Mouse (Mus musculus): ENCODE measurements around the gene Mau2. TPM values are rescaled to one million over a fixed set of nuclear protein-coding genes. Genes with fewer than 3 reads are reported as not detected.
A peak's percentile ranks its signal among the peaks of the same experiment; 100 is the strongest.
"Not testable (repeated sequence)": the region's sequence is repeated elsewhere in the genome, so short reads cannot be mapped to it uniquely, and the experiment has no call there.

Gene Mau2
- polyA plus RNA-seq, 1 experiment from 2014 or later: 46.7 TPM

- H3K9ac ChIP-seq (ENCODE audit: low read length); H3K36me3 ChIP-seq (ENCODE audit: control insufficient read depth, insufficient read depth, low read length); H3K27me3 ChIP-seq (ENCODE audit: control insufficient read depth, insufficient read depth, low read length); H3K4me1 ChIP-seq (ENCODE audit: control insufficient read depth, insufficient read depth, low read length); ATAC-seq (ENCODE audit: insufficient read depth, low FRiP score); H3K4me3 ChIP-seq (replicated peaks; ENCODE audit: low read length); H3K27ac ChIP-seq (ENCODE audit: low read length); H3K4me2 ChIP-seq (ENCODE audit: low read depth, low read length); H3K9me3 ChIP-seq (replicated peaks; ENCODE audit: control insufficient read depth, low read length): not testable (repeated sequence)
- 98% methylated on average over 6 of the region's 7 CpGs for WGBS
These were observed 53.6 kb downstream of the Mau2 start for GRCm38 (mm10) chr8:69988936-69989335.

GRCm38 (mm10) chr8:69987744-69988143, 54.8 kb downstream of the Mau2 start:
- Histone ChIP-seq H3K9me3 (replicated peaks; ENCODE audit: control insufficient read depth, low read length) (no peaks in the 10 kb centered on the region), H3K27ac (ENCODE audit: low read length) (no peak overlapping the region), H3K4me3 (replicated peaks; ENCODE audit: low read length) (no peak overlapping the region), H3K36me3 (ENCODE audit: control insufficient read depth, insufficient read depth, low read length) (no peaks in the 10 kb centered on the region), H3K27me3 (ENCODE audit: control insufficient read depth, insufficient read depth, low read length) (no peaks in the 10 kb centered on the region), H3K9ac (ENCODE audit: low read length) (no peak overlapping the region), H3K4me2 (ENCODE audit: low read depth, low read length) (no peak overlapping the region), H3K4me1 (ENCODE audit: control insufficient read depth, insufficient read depth, low read length) (no peaks in the 10 kb centered on the region)
- ATAC-seq (ENCODE audit: insufficient read depth, low FRiP score): no peak

GRCm38 (mm10) chr8:69984876-69985553, 57.5 kb downstream of the Mau2 start:
- no peak overlapping the region for H3K4me3 ChIP-seq (replicated peaks; ENCODE audit: low read length)
- no peak for ATAC-seq (ENCODE audit: insufficient read depth, low FRiP score)
- no peak overlapping the region for H3K27ac ChIP-seq (ENCODE audit: low read length)
- WGBS: 82% methylated on average over 2 of the region's 2 CpGs
- no peaks in the 10 kb centered on the region for H3K27me3 ChIP-seq (ENCODE audit: control insufficient read depth, insufficient read depth, low read length)
- no peak overlapping the region for H3K4me2 ChIP-seq (ENCODE audit: low read depth, low read length)
- no peaks in the 10 kb centered on the region for H3K36me3 ChIP-seq (ENCODE audit: control insufficient read depth, insufficient read depth, low read length)
- H3K9ac ChIP-seq (ENCODE audit: low read length): no peak overlapping the region
- H3K4me1 ChIP-seq (ENCODE audit: control insufficient read depth, insufficient read depth, low read length): no peaks in the 10 kb centered on the region
- no peaks in the 10 kb centered on the region for H3K9me3 ChIP-seq (replicated peaks; ENCODE audit: control insufficient read depth, low read length)

- ATAC-seq (ENCODE audit: insufficient read depth, low FRiP score): no peak
- no peak overlapping the region for H3K27ac ChIP-seq (ENCODE audit: low read length)
- no peak overlapping the region for H3K9ac ChIP-seq (ENCODE audit: low read length)
- H3K9me3 ChIP-seq (replicated peaks; ENCODE audit: control insufficient read depth, low read length): no peaks in the 10 kb centered on the region
- H3K4me3 ChIP-seq (replicated peaks; ENCODE audit: low read length): no peak overlapping the region
- H3K27me3 ChIP-seq (ENCODE audit: control insufficient read depth, insufficient read depth, low read length): no peaks in the 10 kb centered on the region
- peaks cover 5% of the 10 kb centered on the region; the same call in 1 of the 2 replicates for H3K4me1 ChIP-seq (ENCODE audit: control insufficient read depth, insufficient read depth, low read length)
- no peak overlapping the region for H3K4me2 ChIP-seq (ENCODE audit: low read depth, low read length)
- 93% methylated on average over 4 of the region's 4 CpGs for WGBS
- no peaks in the 10 kb centered on the region for H3K36me3 ChIP-seq (ENCODE audit: control insufficient read depth, insufficient read depth, low read length)
These were observed 64.1 kb downstream of the Mau2 start for GRCm38 (mm10) chr8:69978456-69978855.

DNA sequence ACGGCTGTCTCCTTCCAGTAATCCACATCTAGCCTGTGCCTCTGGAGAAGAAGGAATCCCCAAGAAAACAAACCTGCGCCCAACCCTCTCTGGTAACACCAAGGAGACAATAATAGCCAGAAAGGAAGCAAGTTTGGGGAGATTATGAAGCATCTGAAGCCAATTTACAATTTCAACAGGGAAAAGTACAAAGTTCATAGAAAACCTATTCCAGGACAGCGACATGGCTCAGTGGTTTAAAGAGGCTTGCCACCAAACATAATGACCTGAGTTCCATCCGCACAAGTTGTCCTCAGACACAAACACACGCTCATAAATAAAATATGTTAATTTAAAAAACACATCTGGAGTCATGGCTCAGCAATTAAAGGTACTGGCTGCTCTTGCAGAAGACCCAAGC, 67.7 kb downstream of the Mau2 start:
- WGBS: 42% methylated on average over 5 of the region's 5 CpGs
- no peak for ATAC-seq (ENCODE audit: insufficient read depth, low FRiP score)
- no peaks in the 10 kb centered on the region for H3K27me3 ChIP-seq (ENCODE audit: control insufficient read depth, insufficient read depth, low read length)
- H3K4me1 ChIP-seq (ENCODE audit: control insufficient read depth, insufficient read depth, low read length): peaks cover 36% of the 10 kb centered on the region
- H3K36me3 ChIP-seq (ENCODE audit: control insufficient read depth, insufficient read depth, low read length): no peaks in the 10 kb centered on the region
- H3K4me2 ChIP-seq (ENCODE audit: low read depth, low read length): peak overlapping the region; percentile 83
- no peaks in the 10 kb centered on the region for H3K9me3 ChIP-seq (replicated peaks; ENCODE audit: control insufficient read depth, low read length)
- peak overlapping the region; percentile 74 for H3K27ac ChIP-seq (ENCODE audit: low read length)
- H3K4me3 ChIP-seq (replicated peaks; ENCODE audit: low read length): peak overlapping the region; percentile 77
- H3K9ac ChIP-seq (ENCODE audit: low read length): peak overlapping the region; percentile 72

- peak overlapping the region; percentile 95 for H3K9ac ChIP-seq (ENCODE audit: low read length)
- under 1% methylated on average over 49 of the region's 50 CpGs for WGBS
- H3K27ac ChIP-seq (ENCODE audit: low read length): peak overlapping the region; percentile 74
- H3K4me2 ChIP-seq (ENCODE audit: low read depth, low read length): peak overlapping the region; percentile 83
- no peaks in the 10 kb centered on the region for H3K9me3 ChIP-seq (replicated peaks; ENCODE audit: control insufficient read depth, low read length)
- H3K27me3 ChIP-seq (ENCODE audit: control insufficient read depth, insufficient read depth, low read length): no peaks in the 10 kb centered on the region
- peak; percentile 95 for ATAC-seq (ENCODE audit: insufficient read depth, low FRiP score)
- no peaks in the 10 kb centered on the region for H3K36me3 ChIP-seq (ENCODE audit: control insufficient read depth, insufficient read depth, low read length)
- peaks cover 39% of the 10 kb centered on the region for H3K4me1 ChIP-seq (ENCODE audit: control insufficient read depth, insufficient read depth, low read length)
- H3K4me3 ChIP-seq (replicated peaks; ENCODE audit: low read length): peak overlapping the region; percentile 77
These were observed 68.3 kb downstream of the Mau2 start for GRCm38 (mm10) chr8:69974194-69974614.

GRCm38 (mm10) chr8:69973442-69974161, 68.9 kb downstream of the Mau2 start:
- ATAC-seq (ENCODE audit: insufficient read depth, low FRiP score): peak; percentile 11
- H3K4me1 ChIP-seq (ENCODE audit: control insufficient read depth, insufficient read depth, low read length): peaks cover 39% of the 10 kb centered on the region
- under 1% methylated on average over 68 of the region's 68 CpGs for WGBS
- no peaks in the 10 kb centered on the region for H3K9me3 ChIP-seq (replicated peaks; ENCODE audit: control insufficient read depth, low read length)
- peak overlapping the region; percentile 77 for H3K4me3 ChIP-seq (replicated peaks; ENCODE audit: low read length)
- H3K36me3 ChIP-seq (ENCODE audit: control insufficient read depth, insufficient read depth, low read length): no peaks in the 10 kb centered on the region
- H3K9ac ChIP-seq (ENCODE audit: low read length): peak overlapping the region; percentile 95
- H3K27ac ChIP-seq (ENCODE audit: low read length): peak overlapping the region; percentile 74
- peak overlapping the region; percentile 83 for H3K4me2 ChIP-seq (ENCODE audit: low read depth, low read length)
- no peaks in the 10 kb centered on the region for H3K27me3 ChIP-seq (ENCODE audit: control insufficient read depth, insufficient read depth, low read length)

GRCm38 (mm10) chr8:69973063-69973441, 69.5 kb downstream of the Mau2 start:
- Histone ChIP-seq H3K9me3 (replicated peaks; ENCODE audit: control insufficient read depth, low read length) (no peaks in the 10 kb centered on the region), H3K27me3 (ENCODE audit: control insufficient read depth, insufficient read depth, low read length) (no peaks in the 10 kb centered on the region), H3K4me1 (ENCODE audit: control insufficient read depth, insufficient read depth, low read length) (peaks cover 39% of the 10 kb centered on the region), H3K36me3 (ENCODE audit: control insufficient read depth, insufficient read depth, low read length) (no peaks in the 10 kb centered on the region), H3K4me3 (replicated peaks; ENCODE audit: low read length) (peak overlapping the region; percentile 77), H3K9ac (ENCODE audit: low read length) (peak overlapping the region; percentile 95), H3K27ac (ENCODE audit: low read length) (peak overlapping the region; percentile 74; the same call in 1 of the 2 replicates), H3K4me2 (ENCODE audit: low read depth, low read length) (peak overlapping the region; percentile 83)
- 9% methylated on average over 7 of the region's 7 CpGs for WGBS
- ATAC-seq (ENCODE audit: insufficient read depth, low FRiP score): no peak

- Histone ChIP-seq H3K4me1 (ENCODE audit: control insufficient read depth, insufficient read depth, low read length) (peaks cover 39% of the 10 kb centered on the region), H3K27me3 (ENCODE audit: control insufficient read depth, insufficient read depth, low read length) (no peaks in the 10 kb centered on the region), H3K9ac (ENCODE audit: low read length) (peak overlapping the region; percentile 36; the same call in 1 of the 2 replicates), H3K27ac (ENCODE audit: low read length) (peak overlapping the region; percentile 63), H3K9me3 (replicated peaks; ENCODE audit: control insufficient read depth, low read length) (no peaks in the 10 kb centered on the region), H3K36me3 (ENCODE audit: control insufficient read depth, insufficient read depth, low read length) (no peaks in the 10 kb centered on the region), H3K4me3 (replicated peaks; ENCODE audit: low read length) (no peak overlapping the region), H3K4me2 (ENCODE audit: low read depth, low read length) (peak overlapping the region; percentile 14; the same call in 1 of the 2 replicates)
- ATAC-seq (ENCODE audit: insufficient read depth, low FRiP score): no peak
- WGBS: 71% methylated on average over 2 of the region's 2 CpGs
These were observed 71.7 kb downstream of the Mau2 start for GRCm38 (mm10) chr8:69970880-69971279.
